Mouse (Mus musculus) adrenal gland, postnatal 25 days (tissue): Measurements from ENCODE around the gene Ltb4r1. TPM values are rescaled to one million over a fixed set of nuclear protein-coding genes. Genes with fewer than 3 reads are reported as not detected.

Source experiments
- DNase-seq: peaks from one replicate; pipeline ENCODE4 v3.0.0; 2021; ENCODE audit warnings: mixed read lengths
- total RNA-seq: library from RNA; stranded (reverse); gene quantifications from 2 replicates; pipeline ENCODE4 v1.2.3, GENCODE M21; 2021

The Ltb4r1 gene
- total RNA-seq, 1 experiment from 2014 or later, result not detected

DNA sequence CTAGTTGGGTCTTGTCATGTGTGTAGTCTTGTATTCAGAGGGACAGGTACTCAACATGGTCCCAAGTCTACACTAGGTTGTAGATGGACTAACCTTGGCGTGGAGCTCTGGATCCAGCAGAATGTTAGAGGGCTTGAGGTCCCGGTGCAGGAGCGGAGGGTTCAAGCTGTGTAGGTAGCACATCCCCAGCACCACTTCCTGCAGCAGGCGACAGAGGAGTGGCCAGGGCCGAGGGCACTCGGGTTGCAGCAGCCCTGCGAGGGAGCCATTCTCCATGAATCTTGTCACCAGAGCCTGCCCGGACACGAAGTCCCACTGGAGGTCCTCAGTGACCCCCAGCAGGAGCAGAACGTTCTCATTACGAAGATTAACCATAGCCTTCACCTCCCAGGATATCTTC is 22.0 kb downstream of the Ltb4r1 start:
- no peak for DNase-seq

DNA sequence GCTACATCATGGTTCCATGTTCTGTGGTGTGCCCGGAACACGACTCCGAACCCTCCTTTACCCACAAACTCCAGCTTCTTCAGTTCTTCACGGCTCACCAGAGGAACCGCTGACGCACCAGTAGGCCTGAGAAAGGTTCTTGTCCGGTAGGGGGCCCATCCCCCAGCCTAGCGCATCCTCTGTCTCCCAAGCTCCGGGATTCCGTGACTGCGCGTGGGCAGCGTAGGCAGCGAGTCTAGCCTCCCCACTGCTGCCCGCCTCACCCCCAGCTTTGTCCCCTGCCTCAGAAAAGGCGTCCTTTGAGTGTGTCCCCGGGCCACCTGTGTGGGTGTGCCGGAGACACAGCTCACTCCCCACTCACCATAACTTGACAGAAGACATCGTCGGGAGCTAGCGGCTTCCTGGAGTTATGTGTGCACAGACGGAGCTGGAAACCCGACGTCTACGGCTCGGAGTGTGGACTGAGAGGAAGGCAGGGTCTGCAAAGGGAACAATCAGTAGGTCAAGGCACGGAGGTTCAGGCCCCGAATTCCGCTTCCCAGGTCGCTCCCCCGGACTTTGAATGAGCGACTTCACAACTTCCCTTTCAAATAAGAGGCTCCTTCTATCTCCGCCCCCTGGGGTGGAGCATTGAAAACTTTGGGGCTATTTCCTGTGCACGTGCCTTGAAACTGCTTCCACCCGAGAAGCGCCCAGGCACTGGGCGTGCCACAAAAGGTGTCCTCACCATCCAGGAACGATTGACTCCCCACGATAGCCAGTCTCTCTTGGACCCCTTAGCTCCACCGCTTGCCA is 22.7 kb downstream of the Ltb4r1 start, which contains the start of gene Ripk3:
TSS of gene Ripk3 (minus strand) at position 610 of the 795 bp plus-strand sequence.
- DNase-seq, result no peak

DNA sequence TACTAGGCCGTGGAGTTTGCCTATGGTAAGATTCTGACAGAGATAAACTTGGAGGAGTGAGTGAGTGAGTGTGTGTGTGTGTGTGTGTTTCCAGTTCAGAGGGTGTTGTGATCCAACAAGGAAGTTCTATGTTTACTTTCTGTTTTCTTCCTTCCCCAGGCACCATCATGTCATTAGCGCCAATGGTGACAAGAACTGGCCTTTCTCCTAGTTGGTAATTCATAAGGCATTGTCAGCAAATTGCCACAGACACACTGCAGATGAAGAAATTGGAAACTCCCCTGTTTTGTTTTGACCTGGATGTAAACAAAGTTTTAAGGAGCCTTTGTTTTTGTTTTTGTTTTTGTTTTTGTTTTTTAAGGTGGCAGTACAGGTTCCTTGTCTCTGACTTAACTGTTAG is 27.7 kb downstream of the Ltb4r1 start:
- DNase-seq, result no peak

DNA sequence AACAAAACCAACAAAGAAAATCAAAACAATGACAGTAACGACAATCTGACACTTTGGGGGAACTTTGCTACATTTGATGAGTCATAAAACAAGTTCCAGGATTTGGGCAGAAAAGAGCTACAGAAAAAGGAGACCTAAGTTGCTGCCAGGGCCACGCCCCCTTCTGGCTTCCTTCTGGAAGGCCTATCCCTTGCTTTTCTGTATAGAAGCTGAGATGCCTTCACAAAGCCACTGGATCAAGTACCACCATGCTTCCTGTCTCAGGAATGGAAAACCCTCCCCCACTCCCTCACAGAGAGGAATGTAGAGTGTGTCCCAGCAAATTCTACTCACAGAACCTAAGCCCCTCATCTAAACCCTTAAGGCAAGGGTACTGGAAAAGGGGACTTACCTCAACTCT is 28.2 kb downstream of the Ltb4r1 start:
- DNase-seq, result no peak

DNA sequence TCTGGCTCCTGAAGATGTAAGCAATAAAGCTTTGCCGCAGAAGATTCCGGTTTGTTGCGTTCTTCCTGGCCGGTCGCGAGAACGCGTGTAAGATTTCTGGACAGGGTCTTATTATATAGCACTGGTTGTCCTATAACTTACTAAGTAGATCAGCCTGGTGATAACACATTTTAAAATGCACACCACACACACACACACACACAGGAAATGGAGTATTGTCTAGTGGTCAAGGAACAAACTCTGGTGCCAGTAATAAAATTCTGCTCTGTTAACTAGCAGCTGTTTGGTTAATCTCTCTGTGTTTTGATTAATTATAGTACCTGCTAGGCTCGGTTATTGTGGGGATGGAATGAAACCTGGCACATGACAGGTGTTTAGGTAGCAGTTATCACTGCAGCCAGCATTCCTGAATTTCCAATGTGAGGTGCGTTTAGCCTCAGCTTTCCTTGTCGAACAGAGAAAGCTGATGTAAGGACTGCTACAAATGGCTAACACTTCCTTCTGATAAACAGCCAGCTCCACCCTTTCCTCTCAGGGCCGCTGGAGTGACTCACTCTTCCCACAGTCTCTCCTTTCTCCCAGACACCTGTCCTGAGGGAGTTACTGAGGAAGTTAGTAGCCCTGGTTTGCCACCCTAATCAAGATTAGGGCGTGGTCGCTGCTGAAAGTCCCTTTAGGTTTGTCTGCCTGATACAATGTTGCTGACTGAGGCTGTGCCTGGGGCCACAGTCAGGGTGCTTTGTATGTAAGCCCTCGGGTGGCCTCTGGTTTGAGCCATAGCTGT is 29.8 kb downstream of the Ltb4r1 start:
- DNase-seq, result no peak

DNA sequence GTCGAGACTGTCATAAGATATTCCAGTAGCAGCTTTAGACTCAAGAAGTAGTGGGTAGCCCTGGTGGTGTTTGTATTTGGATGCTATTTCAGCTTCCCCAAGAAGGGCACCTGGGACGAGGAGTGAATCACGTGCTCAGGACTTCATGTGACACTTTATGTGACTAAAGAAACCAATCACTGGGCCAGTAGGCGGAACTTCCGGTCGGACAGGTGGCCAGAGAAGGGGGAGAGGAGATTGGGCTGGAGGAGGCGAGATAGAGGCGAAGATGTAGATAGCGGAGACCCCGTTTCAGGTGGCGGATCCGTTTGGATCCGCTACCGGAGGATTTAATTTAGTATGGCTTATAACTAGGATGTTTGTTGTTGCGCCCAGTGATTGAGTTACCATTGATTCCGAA is 49.1 kb downstream of the Ltb4r1 start:
- peak; percentile 70 for DNase-seq

DNA sequence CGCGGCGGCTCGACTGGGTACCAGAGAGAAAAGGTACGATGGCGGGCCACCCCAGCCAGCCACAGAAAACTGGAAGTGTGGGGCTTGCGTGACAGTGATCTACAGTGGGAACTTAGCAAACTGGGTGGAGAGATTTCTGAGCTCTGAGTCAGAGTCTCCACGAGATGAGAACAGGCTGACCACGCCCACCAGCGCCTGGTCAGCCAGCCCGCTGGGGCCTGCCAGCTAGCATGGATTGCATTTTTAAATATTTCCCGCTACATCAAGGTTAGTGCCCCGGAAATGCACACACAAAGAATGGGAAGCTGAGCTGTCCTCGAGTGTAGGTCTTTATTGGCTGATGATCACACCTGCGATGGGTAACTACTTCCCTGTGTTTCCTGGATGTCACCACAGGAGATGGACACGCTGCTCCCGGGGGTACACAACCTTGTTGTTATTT is 49.6 kb downstream of the Ltb4r1 start:
- peak; percentile 77 for DNase-seq

Other genes starting within 250 kb of the Ltb4r1 start
- gene Nrl, start 241.0 kb upstream of the Ltb4r1 start, total RNA-seq, result not detected in 2 replicates
- 33.9 and 46.2 TPM in 2 replicates for gene Pck2, start 225.7 kb upstream of the Ltb4r1 start, total RNA-seq
- gene Dcaf11, start 206.0 kb upstream of the Ltb4r1 start, total RNA-seq, result 131 and 160 TPM in 2 replicates
- 2.6 TPM in 1 of 2 replicates, not detected in the other for gene A730061H03Rik, start 205.6 kb upstream of the Ltb4r1 start, total RNA-seq
- 1.7 and 2.6 TPM in 2 replicates for gene Fitm1, start 190.3 kb upstream of the Ltb4r1 start, total RNA-seq
- gene Psme1, start 187.8 kb upstream of the Ltb4r1 start, total RNA-seq, result 328 and 383 TPM in 2 replicates
- gene Emc9, start 180.7 kb upstream of the Ltb4r1 start, total RNA-seq, result 34.5 and 61.6 TPM in 2 replicates
- 357 and 368 TPM in 2 replicates for gene Psme2, start 174.8 kb upstream of the Ltb4r1 start, total RNA-seq
- gene Rnf31, start 174.3 kb upstream of the Ltb4r1 start, total RNA-seq, result 37.4 and 49.3 TPM in 2 replicates
- gene Irf9, start 162.4 kb upstream of the Ltb4r1 start, total RNA-seq, result 24.2 and 24.8 TPM in 2 replicates
- 13.6 TPM in 2 replicates for gene Rec8, start 147.9 kb upstream of the Ltb4r1 start, total RNA-seq
- gene Ipo4, start 130.0 kb upstream of the Ltb4r1 start, total RNA-seq, result 100 and 141 TPM in 2 replicates
- gene Gm49378, start 128.1 kb upstream of the Ltb4r1 start, total RNA-seq, result 2.4 and 2.5 TPM in 2 replicates
- gene Tm9sf1, start 122.2 kb upstream of the Ltb4r1 start, total RNA-seq, result 81.1 and 98.6 TPM in 2 replicates
- 2.6 and 2.9 TPM in 2 replicates for gene Tssk4, start 115.8 kb upstream of the Ltb4r1 start, total RNA-seq
- gene Mdp1, start 105.5 kb upstream of the Ltb4r1 start, total RNA-seq, result 73.5 and 88.6 TPM in 2 replicates
- gene Gmpr2, start 94.0 kb upstream of the Ltb4r1 start, total RNA-seq, result 28.0 and 32.2 TPM in 2 replicates
- 347 and 352 TPM in 2 replicates for gene Nedd8, start 93.8 kb upstream of the Ltb4r1 start, total RNA-seq
- gene Tinf2, start 84.1 kb upstream of the Ltb4r1 start, total RNA-seq, result 30.0 and 36.4 TPM in 2 replicates
- gene Tgm1, start 52.0 kb upstream of the Ltb4r1 start, total RNA-seq, result not detected in 2 replicates
- 23.7 and 28.1 TPM in 2 replicates for gene Rabggta, start 43.7 kb upstream of the Ltb4r1 start, total RNA-seq
- gene Dhrs1, start 20.3 kb upstream of the Ltb4r1 start, total RNA-seq, result 75.8 and 77.4 TPM in 2 replicates
- gene Nop9, start 20.3 kb upstream of the Ltb4r1 start, total RNA-seq, result 20.9 and 24.4 TPM in 2 replicates
- gene Cideb, start 7.5 kb upstream of the Ltb4r1 start, total RNA-seq, result 0.79 and 2.9 TPM in 2 replicates
- 0.12 TPM in 1 of 2 replicates, not detected in the other for gene Ltb4r2, start 4.5 kb upstream of the Ltb4r1 start, total RNA-seq
- 8.0 and 10.2 TPM in 2 replicates for gene Adcy4, start 18.1 kb downstream of the Ltb4r1 start, total RNA-seq
- gene Ripk3, start 22.9 kb downstream of the Ltb4r1 start, total RNA-seq, result 2.9 and 3.6 TPM in 2 replicates
- 19.9 and 30.5 TPM in 2 replicates for gene Nfatc4, start 57.2 kb downstream of the Ltb4r1 start, total RNA-seq
- 10.7 and 13.5 TPM in 2 replicates for gene Nynrin, start 88.0 kb downstream of the Ltb4r1 start, total RNA-seq
- 0.15 and 0.24 TPM in 2 replicates for gene Cbln3, start 118.4 kb downstream of the Ltb4r1 start, total RNA-seq
- 21.6 and 25.5 TPM in 2 replicates for gene Khnyn, start 119.0 kb downstream of the Ltb4r1 start, total RNA-seq
- gene Sdr39u1, start 134.3 kb downstream of the Ltb4r1 start, total RNA-seq, result 58.1 and 62.6 TPM in 2 replicates
- gene Cma1, start 178.7 kb downstream of the Ltb4r1 start, total RNA-seq, result 0.49 and 1.2 TPM in 2 replicates
- gene Cma2, start 185.0 kb downstream of the Ltb4r1 start, total RNA-seq, result not detected in 2 replicates